Mouse (Mus musculus) midbrain, embryonic 10.5 days (tissue): ENCODE measurements around the gene Csnk1e. TPM values are rescaled to one million over a fixed set of nuclear protein-coding genes. Genes with fewer than 3 reads are reported as not detected.
"Not testable (repeated sequence)": the region's sequence is repeated elsewhere in the genome, so short reads cannot be mapped to it uniquely, and the experiment has no call there.

Experiments
- DNase-seq: peaks from one replicate; pipeline ENCODE4 v3.0.0-alpha.2; 2017; ENCODE audit warnings: low spot score
- H3K27ac ChIP-seq: fragments of 300-500 bp; sonication (generic); replicated peaks from 2 replicates; pipeline ENCODE4 v1.5.1; 2016; ENCODE audit warnings: mild to moderate bottlenecking
- H3K27me3 ChIP-seq: fragments of 300-500 bp; sonication (generic); 2 replicates; pipeline ENCODE4 v1.6.1; 2016; ENCODE audit warnings: low read depth, mild to moderate bottlenecking; ENCODE audit not compliant: poor library complexity, severe bottlenecking
- H3K36me3 ChIP-seq: fragments of 300-500 bp; sonication (generic); 2 replicates; pipeline ENCODE4 v1.6.1; 2016; ENCODE audit warnings: mild to moderate bottlenecking, moderate library complexity
- H3K4me1 ChIP-seq: fragments of 300-500 bp; sonication (generic); 2 replicates; pipeline ENCODE4 v1.6.1; 2016
- H3K4me3 ChIP-seq: fragments of 300-500 bp; sonication (generic); 2 replicates; pipeline ENCODE4 v1.5.1; 2016; ENCODE audit warnings: mild to moderate bottlenecking, moderate library complexity
- H3K9me3 ChIP-seq: fragments of 300-500 bp; sonication (generic); replicated peaks from 2 replicates; pipeline ENCODE4 v1.6.1; 2016; ENCODE audit warnings: mild to moderate bottlenecking
- WGBS: fragments of 180-500 bp; shearing (Covaris S2); methylation state at CpG from one replicate; pipeline ENCODE4 v1.1.7; 2016; 5-methylcytosine and 5-hydroxymethylcytosine counted together
- polyA plus RNA-seq: library from polyadenylated mRNA; unstranded; fragments of >200 nt; fragmentation: Nextera tagmentation; extraction: Ambion mirVana; gene quantifications from 2 replicates; pipeline ENCODE4 v1.2.1, GENCODE M21; 2016

Csnk1e gene
- polyA plus RNA-seq, 1 experiment from 2014 or later: 128 TPM

GRCm38 (mm10) chr15:79470583-79470982 is 15.2 kb upstream of the Csnk1e start:
- no peak overlapping the region for H3K27ac ChIP-seq
- no peak for DNase-seq
- peaks cover 12% of the 10 kb centered on the region for H3K27me3 ChIP-seq
- no peaks in the 10 kb centered on the region for H3K36me3 ChIP-seq
- peak overlapping the region; percentile 34 for H3K4me3 ChIP-seq
- WGBS: 35% methylated on average over 17 of the region's 17 CpGs
- H3K9me3 ChIP-seq: 0 out of 2 replicates have a peak, but pooled peaks cover 2% of the 10 kb centered on the region
- H3K4me1 ChIP-seq: peaks cover 17% of the 10 kb centered on the region

GRCm38 (mm10) chr15:79469577-79469976 is 14.2 kb upstream of the Csnk1e start:
- WGBS: 69% methylated on average over 5 of the region's 5 CpGs

GRCm38 (mm10) chr15:79466601-79467286 is 11.4 kb upstream of the Csnk1e start:
- WGBS: 4% methylated on average over 18 of the region's 18 CpGs
- H3K9me3 ChIP-seq: peaks cover 12% of the 10 kb centered on the region
- peak; percentile 86 for DNase-seq
- H3K36me3 ChIP-seq: no peaks in the 10 kb centered on the region
- peaks cover 39% of the 10 kb centered on the region for H3K27me3 ChIP-seq
- H3K4me1 ChIP-seq: peaks cover 23% of the 10 kb centered on the region
- H3K27ac ChIP-seq: peak overlapping the region; percentile 67
- peak overlapping the region; percentile 2; the same call in 1 of the 2 replicates for H3K4me3 ChIP-seq

More at GRCm38 (mm10) chr15:79469577-79469976, 14.2 kb upstream of the Csnk1e start:
- Histone ChIP-seq H3K36me3 (no peaks in the 10 kb centered on the region), H3K9me3 (0 out of 2 replicates have a peak, but pooled peaks cover 2% of the 10 kb centered on the region), H3K4me3 (no peak overlapping the region), H3K27ac (no peak overlapping the region), H3K4me1 (peaks cover 17% of the 10 kb centered on the region), H3K27me3 (peaks cover 12% of the 10 kb centered on the region)
- DNase-seq: no peak

GRCm38 (mm10) chr15:79456546-79456945 is 1.2 kb upstream of the Csnk1e start:
- 0 out of 2 replicates have a peak, but pooled peaks cover 4% of the 10 kb centered on the region for H3K9me3 ChIP-seq
- H3K27ac ChIP-seq: no peak overlapping the region
- H3K4me3 ChIP-seq: no peak overlapping the region
- peaks cover 13% of the 10 kb centered on the region for H3K4me1 ChIP-seq
- 73% methylated on average over 6 of the region's 6 CpGs for WGBS
- no peaks in the 10 kb centered on the region for H3K36me3 ChIP-seq
- no peak for DNase-seq
- H3K27me3 ChIP-seq: peaks cover 43% of the 10 kb centered on the region

GRCm38 (mm10) chr15:79456104-79456503 is 738 bp upstream of the Csnk1e start:
- not testable (repeated sequence) for DNase-seq, H3K4me3 ChIP-seq, H3K36me3 ChIP-seq, H3K27ac ChIP-seq, H3K9me3 ChIP-seq
- H3K27me3 ChIP-seq: peaks cover 38% of the 10 kb centered on the region
- H3K4me1 ChIP-seq: peaks cover 13% of the 10 kb centered on the region
- 59% methylated on average over 6 of the region's 6 CpGs for WGBS

- no peaks in the 10 kb centered on the region for H3K9me3 ChIP-seq
- H3K4me3 ChIP-seq: no peak overlapping the region
- no peak for DNase-seq
- WGBS: 84% methylated on average over 4 of the region's 4 CpGs
- peaks cover 13% of the 10 kb centered on the region for H3K4me1 ChIP-seq
- no peak overlapping the region for H3K27ac ChIP-seq
- no peaks in the 10 kb centered on the region for H3K36me3 ChIP-seq
- peaks cover 35% of the 10 kb centered on the region for H3K27me3 ChIP-seq
Measured at GRCm38 (mm10) chr15:79453831-79454230, 1.5 kb downstream of the Csnk1e start.

GRCm38 (mm10) chr15:79448041-79448440 is 7.3 kb downstream of the Csnk1e start:
- 90% methylated on average over 3 of the region's 3 CpGs for WGBS
- peaks cover 14% of the 10 kb centered on the region for H3K4me1 ChIP-seq

GRCm38 (mm10) chr15:79445786-79446654 is 9.3 kb downstream of the Csnk1e start:
- H3K36me3 ChIP-seq: no peaks in the 10 kb centered on the region
- no peak overlapping the region for H3K4me3 ChIP-seq
- H3K9me3 ChIP-seq: no peaks in the 10 kb centered on the region
- peaks cover 25% of the 10 kb centered on the region for H3K4me1 ChIP-seq
- 87% methylated on average over 8 of the region's 8 CpGs for WGBS
- H3K27me3 ChIP-seq: peaks cover 12% of the 10 kb centered on the region; the same call in 1 of the 2 replicates
- no peak for DNase-seq
- H3K27ac ChIP-seq: no peak overlapping the region

More at GRCm38 (mm10) chr15:79448041-79448440, 7.3 kb downstream of the Csnk1e start:
- no peaks in the 10 kb centered on the region for H3K36me3 ChIP-seq
- H3K4me3 ChIP-seq: no peak overlapping the region
- H3K9me3 ChIP-seq: no peaks in the 10 kb centered on the region
- DNase-seq: no peak
- peaks cover 15% of the 10 kb centered on the region for H3K27me3 ChIP-seq
- H3K27ac ChIP-seq: no peak overlapping the region

- DNase-seq: no peak
- H3K4me3 ChIP-seq: no peak overlapping the region
- H3K36me3 ChIP-seq: peaks cover 8% of the 10 kb centered on the region
- peaks cover 46% of the 10 kb centered on the region for H3K4me1 ChIP-seq
- 54% methylated on average over 7 of the region's 7 CpGs for WGBS
- H3K9me3 ChIP-seq: no peaks in the 10 kb centered on the region
- H3K27me3 ChIP-seq: peaks cover 8% of the 10 kb centered on the region; the same call in 1 of the 2 replicates
- H3K27ac ChIP-seq: peak overlapping the region; percentile 38; the same call in 1 of the 2 replicates
Measured at GRCm38 (mm10) chr15:79443856-79444410, 11.4 kb downstream of the Csnk1e start.

GRCm38 (mm10) chr15:79442961-79443518 is 12.3 kb downstream of the Csnk1e start:
- Histone ChIP-seq H3K27ac (peak overlapping the region; percentile 100; the same call in 1 of the 2 replicates), H3K36me3 (peaks cover 17% of the 10 kb centered on the region), H3K27me3 (peaks cover 8% of the 10 kb centered on the region; the same call in 1 of the 2 replicates), H3K9me3 (no peaks in the 10 kb centered on the region), H3K4me1 (peaks cover 55% of the 10 kb centered on the region), H3K4me3 (no peak overlapping the region)
- no peak for DNase-seq
- 81% methylated on average over 9 of the region's 9 CpGs for WGBS

GRCm38 (mm10) chr15:79442257-79442611 is 13.1 kb downstream of the Csnk1e start:
- H3K9me3 ChIP-seq: no peaks in the 10 kb centered on the region
- H3K27me3 ChIP-seq: peaks cover 8% of the 10 kb centered on the region; the same call in 1 of the 2 replicates
- peak overlapping the region; percentile 91 for H3K4me3 ChIP-seq
- peak overlapping the region; percentile 100 for H3K27ac ChIP-seq
- DNase-seq: no peak
- H3K4me1 ChIP-seq: peaks cover 63% of the 10 kb centered on the region
- WGBS: 3% methylated on average over 6 of the region's 6 CpGs
- peaks cover 25% of the 10 kb centered on the region for H3K36me3 ChIP-seq
